Mouse (Mus musculus) left cerebral cortex, adult 2 months (tissue): ENCODE data around the gene Dynlt1a. TPM values are rescaled to one million over a fixed set of nuclear protein-coding genes. Genes with fewer than 3 reads are reported as not detected.
"Not testable (repeated sequence)": the region's sequence is repeated elsewhere in the genome, so short reads cannot be mapped to it uniquely, and the experiment has no call there.

Experiments
- DNase-seq, 2 experiments: peaks; one replicate each; pipeline ENCODE4 v3.0.0; 2021 to 2022; ENCODE audit warnings: low spot score in 2 of 2, mixed read lengths in 1 of 2; ENCODE audit errors: extremely low spot score in 1 of 2
- H3K27ac ChIP-seq: fragments of 200-600 bp; 2 replicates; pipeline ENCODE4 v1.8.1; 2022
- H3K4me3 ChIP-seq: fragments of 200-600 bp; 2 replicates; pipeline ENCODE4 v1.8.1; 2022
- intact Hi-C: fragments of 180-260 bp; cut with DNase I; formaldehyde crosslinking; loops from one replicate; pipeline ENCODE4 v1.15.1; 2025
- long read RNA-seq, 2 experiments: library from polyadenylated mRNA; stranded (forward); transcript quantifications; one replicate each; pipeline ENCODE4 v2.0.0; 2021; ENCODE audit warnings: borderline mapping rate in 2 of 2
- total RNA-seq, 2 experiments: library from RNA; stranded (reverse); gene quantifications; 2 replicates each; pipeline ENCODE4 v1.2.3; 2021

The Dynlt1a gene
- total RNA-seq, result 10 to 100 TPM; 12.2 to 17.0 TPM
- long read RNA-seq, experiment 1, partial matches to known transcripts, result 8 of 20 reads
- long read RNA-seq, experiment 1, other reads (novel, unspliced or antisense), result 12 of 20 reads
- long read RNA-seq, experiment 2, partial matches to known transcripts, result 2 of 14 reads
- long read RNA-seq, experiment 2, other reads (novel, unspliced or antisense), result 12 of 14 reads

DNA sequence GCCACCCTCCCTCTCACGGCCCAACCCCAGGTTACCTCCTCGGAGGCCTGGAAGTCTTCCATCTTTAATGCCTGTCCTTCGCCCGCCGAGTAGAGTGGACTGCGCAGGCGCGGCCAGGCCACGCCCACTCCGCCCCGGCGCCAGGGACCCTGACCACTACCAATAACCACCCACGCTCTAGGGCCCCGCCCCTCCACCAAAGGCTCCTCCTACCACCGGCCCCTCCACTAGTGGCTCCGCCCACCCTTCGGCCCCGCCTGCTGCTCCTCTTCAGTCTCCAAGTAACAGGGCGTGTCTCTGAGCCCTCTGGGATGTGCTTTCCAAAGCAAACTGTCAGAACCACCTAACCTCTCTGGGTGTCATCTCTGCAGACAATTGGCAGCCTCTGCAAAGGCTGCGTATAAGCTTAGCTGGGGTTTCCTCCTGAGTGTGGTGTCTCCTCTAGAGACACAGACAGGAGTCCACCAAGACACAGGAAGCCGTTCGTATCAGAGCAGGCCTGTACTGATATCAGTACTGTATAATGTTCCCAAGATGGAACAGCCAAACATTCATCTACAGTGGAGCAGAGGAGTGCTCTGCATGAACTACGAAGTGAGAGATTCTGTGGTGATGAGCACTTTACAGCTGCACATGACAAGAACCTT is at the start of gene Dynlt1a:
Gene Dynlt1a (minus strand): TSS at position 162 of the 647 bp plus-strand sequence.
- Histone ChIP-seq H3K4me3 (peak within 1 kb of the TSS; percentile 48), H3K27ac (peak within 1 kb of the TSS; percentile 56; the same call in 1 of the 2 replicates)
- DNase-seq, result peak; percentile 95 to 96
- intact Hi-C loops, result not testable (repeated sequence)

DNA sequence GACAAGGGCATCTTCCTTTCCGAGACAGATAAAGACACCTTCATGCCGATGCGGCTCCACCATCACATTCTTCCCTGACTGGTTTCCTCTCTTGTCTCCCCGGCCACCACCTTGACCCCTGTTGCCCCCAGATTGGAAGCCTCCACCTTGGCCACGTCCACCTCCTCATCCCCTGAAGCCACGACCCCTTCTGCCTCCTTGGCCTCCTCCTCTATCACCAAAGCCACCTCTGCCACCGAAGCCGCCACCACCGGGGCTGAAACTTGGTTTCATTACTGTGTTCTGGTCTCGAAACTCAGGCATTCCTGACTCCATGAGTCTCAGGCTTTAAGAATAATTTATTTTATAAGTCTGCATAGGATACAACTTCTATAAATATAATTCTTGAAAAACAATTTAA is 38.0 kb upstream of the Dynlt1a start:
- intact Hi-C loops, H3K27ac ChIP-seq, DNase-seq, H3K4me3 ChIP-seq: not testable (repeated sequence)

DNA sequence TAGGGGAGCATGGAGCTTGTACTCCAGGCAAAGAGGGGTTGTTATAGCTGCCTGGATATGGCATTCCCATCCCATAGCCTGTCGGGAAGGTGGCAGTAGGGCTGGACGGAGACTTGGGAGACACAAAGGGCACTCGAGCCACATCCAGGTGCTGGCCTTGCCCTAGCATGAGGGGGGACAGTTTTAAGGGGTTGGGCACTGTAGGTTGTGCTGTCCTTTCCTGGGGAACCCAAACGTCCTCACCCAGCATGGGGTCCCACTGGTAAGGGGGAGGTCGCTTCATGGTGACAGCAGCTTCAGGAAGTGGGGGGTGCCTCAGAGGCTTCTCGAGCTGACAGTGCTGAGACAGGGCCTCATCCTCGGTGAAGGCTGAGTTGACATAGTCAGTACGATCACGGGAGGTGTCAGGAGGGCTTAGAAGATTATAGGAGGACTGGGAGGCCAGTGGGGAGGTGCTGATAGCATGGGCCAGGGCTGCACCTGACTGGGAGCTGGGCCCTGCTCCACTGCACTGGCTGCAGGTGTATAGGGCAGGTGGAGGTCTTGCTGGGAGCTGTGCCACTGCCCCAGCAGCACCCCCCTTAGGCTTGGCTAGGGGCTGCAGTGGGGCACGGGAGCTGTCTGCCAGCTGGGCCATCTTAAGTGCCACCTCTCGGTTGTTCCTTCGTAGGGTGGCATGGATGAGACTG is 25.4 kb upstream of the Dynlt1a start:
- H3K27ac ChIP-seq, intact Hi-C loops, H3K4me3 ChIP-seq, DNase-seq: not testable (repeated sequence)

DNA sequence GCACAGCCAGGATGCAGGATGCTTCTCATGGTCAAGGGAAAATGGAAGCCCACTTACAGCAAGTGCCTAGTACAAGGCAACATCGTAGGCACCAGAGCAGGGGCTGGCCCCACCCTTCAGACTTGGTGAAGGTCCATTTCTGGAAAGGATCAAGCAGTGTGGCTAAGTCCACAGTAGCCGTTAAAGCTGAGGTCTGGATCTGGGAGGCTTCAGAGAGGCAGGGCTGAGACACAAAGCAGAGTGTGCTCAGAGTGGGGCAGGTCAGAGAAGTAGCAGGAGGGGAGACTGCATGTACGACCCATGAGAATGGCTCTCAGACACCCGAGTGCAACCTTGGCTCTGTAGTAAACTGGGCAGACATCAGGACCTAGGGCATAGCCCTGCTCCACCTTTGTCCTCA is 11.7 kb upstream of the Dynlt1a start:
- DNase-seq, intact Hi-C loops, H3K4me3 ChIP-seq: not testable (repeated sequence)

DNA sequence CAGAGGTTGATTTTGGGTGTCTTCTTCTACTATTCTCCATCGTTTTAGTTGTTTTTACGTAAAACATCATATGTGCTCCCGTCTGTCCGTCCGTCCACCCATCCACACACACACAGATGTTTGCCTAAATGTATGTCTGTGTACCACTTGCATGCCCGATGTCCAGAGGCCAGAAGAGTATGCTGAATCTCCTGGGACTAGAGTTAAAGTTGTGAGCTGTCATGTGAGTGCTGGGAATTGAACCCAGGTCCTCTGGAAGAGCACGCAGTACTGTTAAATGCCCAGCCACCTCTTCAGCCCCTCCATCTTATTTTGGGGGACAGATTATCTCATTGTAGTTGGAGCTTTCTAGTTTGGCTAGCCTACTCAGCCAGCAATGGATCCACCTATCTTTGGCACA is 10.3 kb upstream of the Dynlt1a start:
- H3K27ac ChIP-seq, intact Hi-C loops, DNase-seq, H3K4me3 ChIP-seq: not testable (repeated sequence)

More for the DNA sequence above, 11.7 kb upstream of the Dynlt1a start:
- not testable (repeated sequence) for H3K27ac ChIP-seq

DNA sequence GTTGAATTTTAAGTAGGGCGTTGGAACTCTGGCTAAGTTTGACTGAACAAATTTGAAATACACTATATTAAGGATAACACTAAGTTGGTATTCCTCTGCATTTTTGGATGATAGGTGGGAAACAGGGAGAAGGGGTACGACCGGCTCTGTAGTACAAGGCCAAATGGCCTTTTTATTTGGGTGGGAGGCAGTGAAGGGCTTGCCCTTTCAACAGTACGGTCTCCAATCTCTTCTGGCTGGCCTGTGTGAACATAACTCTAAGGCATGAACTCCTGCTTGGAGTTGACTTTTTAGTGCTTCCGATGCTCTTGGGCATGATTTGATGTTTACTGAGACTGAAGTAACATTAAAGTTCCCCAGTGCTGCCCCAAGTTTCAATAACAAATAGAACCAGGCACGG is 8.2 kb upstream of the Dynlt1a start:
- H3K4me3 ChIP-seq, H3K27ac ChIP-seq, DNase-seq, intact Hi-C loops: not testable (repeated sequence)

DNA sequence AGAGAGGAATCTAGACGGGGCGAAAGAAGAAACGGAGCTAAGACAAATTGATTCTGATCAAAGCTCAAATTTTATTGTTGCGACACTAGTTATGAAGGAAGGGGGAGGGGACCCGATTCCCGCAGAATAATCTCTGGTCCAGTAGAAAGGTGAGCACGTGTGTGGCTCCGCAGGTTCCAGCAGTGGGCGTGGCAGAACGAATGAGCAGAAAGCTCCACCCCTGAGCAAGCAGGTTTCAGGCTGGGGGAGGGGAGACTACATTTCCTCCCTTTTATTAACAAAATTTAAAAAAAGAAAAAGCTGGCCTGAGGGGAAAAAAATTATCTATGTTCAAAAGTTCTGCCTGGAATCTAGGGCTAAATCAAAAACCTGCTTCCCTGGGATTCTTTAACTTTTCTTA is 7.7 kb upstream of the Dynlt1a start:
- H3K27ac ChIP-seq, DNase-seq, intact Hi-C loops, H3K4me3 ChIP-seq: not testable (repeated sequence)

DNA sequence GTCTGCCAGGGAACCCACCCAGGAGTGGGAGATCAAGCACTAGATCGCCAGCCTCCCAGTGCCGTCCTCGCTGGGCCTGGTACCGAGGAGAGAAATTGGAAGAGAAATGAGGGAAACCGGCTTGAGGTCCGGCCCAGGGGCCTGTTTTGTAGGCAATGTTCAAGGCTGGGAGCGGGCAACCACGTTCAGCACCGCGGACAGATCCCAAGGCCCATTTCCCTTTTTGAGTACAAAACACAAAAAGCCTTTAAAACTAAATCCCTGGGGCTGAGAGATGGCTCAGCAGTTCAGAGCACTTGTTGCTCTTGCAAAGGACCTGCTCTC is 4.4 kb upstream of the Dynlt1a start:
- intact Hi-C loops, DNase-seq, H3K27ac ChIP-seq, H3K4me3 ChIP-seq: not testable (repeated sequence)

DNA sequence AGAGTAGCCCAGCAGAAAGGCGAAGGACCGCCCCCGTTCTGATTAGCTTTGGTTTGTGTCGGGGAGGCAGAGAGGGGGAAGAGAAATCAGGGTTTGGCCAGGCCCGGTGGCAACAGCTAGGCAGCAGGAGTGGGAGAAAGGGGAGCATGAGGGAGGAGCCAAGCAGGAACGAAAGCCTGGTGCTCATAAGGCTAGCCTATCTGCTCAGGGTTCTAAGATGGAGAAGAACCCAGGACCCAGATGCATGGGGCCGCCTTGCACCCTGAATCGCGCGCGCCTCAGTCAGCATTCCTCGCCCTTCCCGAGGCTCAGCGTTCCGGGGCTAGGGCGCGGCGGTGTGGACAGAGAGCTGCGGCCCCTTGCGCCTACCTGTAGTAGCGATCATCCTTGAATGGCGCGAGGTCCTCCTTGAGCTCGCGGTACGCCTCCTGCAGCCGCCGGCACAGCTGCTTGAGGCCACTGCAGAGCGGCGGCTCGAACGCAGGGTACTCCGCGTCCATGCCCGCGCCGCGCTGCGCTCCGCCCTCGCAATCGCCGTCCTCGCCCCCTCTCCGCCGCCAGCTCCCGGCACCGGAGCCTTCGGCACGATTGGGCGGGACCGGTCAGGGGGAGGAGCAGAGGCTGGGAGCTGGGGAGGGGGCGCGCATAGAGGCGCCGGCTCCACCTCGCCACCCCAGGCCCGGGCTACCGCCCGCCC is 3.9 kb upstream of the Dynlt1a start:
- Histone ChIP-seq H3K27ac (peak overlapping the region; percentile 67; the same call in 1 of the 2 replicates), H3K4me3 (peak overlapping the region; percentile 41)
- DNase-seq, intact Hi-C loops: not testable (repeated sequence)

DNA sequence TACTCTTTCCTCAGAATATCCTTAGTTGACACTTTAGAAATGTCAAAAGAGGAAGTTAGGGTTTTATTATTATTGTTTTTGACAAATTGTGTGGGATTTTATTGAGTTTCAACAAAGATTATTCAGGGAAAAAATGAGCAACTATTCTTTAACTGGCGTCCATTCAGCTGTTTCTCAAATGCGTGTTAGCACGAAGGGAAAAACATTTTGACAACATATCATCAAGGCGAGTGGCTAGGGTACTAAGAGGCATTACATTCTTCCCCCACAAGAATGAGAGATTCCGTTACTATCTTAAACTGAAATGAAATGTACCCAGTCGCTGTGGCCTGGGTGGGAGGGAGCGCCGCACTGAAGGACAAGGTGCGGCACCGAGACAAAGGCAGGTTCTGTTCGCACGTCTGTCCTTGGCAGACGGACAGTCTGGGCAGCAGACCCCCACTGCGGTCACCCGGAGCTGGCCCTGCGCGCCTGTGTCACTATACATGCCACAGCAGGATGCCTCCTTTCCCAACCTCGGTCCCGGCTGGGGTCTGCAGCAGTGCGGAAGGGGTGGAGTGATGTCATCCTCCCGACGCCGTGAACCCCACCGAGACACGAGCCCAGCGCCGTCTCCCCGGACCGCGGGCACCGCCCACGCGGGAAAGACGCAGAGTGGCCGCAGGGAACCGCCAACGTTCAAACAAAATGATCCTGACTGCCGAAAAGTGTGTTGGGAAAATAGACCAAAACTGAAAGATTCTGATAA is 747 bp downstream of the Dynlt1a start:
- Histone ChIP-seq H3K27ac (peak overlapping the region; percentile 56; the same call in 1 of the 2 replicates), H3K4me3 (peak overlapping the region; percentile 48)
- peak; percentile 63 to 64 for DNase-seq
- intact Hi-C loops, result not testable (repeated sequence)

DNA sequence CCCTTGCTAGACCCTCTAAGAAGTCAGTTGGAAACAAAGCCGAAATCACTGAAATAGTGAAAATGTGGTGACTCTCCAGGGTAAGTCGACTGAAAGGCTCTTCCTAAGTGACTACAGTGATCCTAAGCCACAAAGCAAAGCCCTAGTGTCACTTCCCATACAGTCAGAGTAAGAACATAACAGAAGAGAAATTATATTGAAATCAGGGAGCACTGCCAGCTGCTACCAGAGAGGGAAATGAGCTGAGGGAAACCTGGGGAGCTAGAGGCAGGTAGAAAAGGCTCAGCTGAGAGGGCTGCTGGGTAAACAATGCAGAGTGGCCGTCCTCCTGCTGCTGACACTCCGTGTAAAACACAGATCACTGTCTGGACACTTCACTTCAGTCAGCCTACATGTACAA is 1.6 kb downstream of the Dynlt1a start:
- H3K27ac ChIP-seq, DNase-seq, intact Hi-C loops: not testable (repeated sequence)
- 0 out of 2 replicates have a peak overlapping the region, but pooled peaks have one; percentile 2 for H3K4me3 ChIP-seq

DNA sequence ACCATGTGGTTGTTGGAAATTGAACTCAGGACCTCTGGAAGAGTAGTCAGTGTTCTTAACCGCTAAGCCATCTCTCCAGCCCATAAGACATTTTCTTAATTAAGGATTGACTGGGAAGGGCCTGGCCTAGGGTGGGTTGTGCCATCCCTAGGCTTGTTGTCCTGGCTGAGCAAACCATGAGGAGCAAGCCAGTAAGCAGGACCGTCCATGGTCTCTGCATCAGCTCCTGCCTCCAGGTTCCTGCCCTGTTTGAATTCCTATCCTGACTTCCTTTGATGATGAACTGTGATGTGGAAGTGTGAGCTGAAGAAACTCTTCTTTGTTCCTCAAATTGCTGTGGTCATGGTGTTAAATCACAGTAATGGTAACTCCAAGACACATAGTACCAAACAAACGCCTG is 2.8 kb downstream of the Dynlt1a start:
- H3K4me3 ChIP-seq, DNase-seq, H3K27ac ChIP-seq, intact Hi-C loops: not testable (repeated sequence)

DNA sequence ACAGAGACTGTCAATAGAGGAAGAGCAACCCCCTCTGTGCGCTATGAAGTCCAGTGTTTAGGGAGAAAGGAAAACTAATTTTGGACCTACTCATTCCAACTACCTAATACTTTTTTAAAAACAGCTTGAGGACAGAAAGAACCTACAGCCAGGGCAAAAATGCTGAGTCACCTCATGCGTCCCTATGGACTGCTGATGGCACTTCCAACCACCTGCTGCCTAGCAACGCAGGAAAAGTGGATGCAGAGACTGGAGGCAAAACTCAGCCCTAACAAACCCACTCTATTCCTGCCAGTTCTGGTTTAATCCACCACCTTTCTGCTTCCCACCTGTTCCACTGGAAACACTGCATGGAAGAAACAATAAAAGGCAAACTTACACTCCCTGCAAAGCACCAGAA is 4.5 kb downstream of the Dynlt1a start:
- H3K27ac ChIP-seq, intact Hi-C loops, H3K4me3 ChIP-seq, DNase-seq: not testable (repeated sequence)

DNA sequence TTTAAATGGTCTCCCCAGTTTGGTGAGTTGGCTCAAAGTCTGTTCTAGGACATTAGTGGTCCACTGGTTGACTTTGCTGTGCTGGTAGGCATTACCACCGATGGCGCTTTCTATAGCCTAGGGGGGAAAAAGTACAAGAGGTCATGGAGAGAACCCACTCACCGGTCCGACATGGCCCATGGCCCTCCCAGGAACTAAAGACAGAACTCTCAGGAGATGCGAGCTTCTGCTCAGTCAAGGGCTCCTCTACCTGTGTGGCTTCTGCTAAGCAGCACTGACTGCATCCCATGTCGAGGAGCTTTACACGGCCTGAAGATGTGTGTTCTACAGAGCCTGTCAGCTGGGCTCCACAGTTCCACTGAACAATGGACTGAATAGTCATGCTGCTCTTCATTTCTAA is 5.6 kb downstream of the Dynlt1a start:
- intact Hi-C loops, H3K4me3 ChIP-seq: not testable (repeated sequence)

DNA sequence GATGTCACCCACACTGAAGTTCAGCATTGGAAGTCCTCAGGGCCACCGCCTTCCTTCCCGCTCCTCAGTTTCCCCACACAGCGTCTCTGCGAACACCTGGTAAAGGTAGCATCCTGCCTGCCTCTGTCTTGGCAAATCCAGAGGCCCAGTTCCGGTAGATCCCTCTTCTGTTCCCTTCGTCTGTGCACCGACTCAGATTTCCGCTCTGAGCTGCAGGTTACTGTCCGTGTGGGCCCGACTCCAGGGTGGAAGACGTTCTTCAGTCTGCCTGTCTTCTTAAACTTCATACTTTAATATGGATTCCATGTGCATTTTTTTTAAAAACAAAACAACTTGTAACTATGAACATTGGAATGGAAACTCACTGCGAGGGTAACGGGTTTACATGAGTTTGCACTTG is 10.8 kb downstream of the Dynlt1a start:
- H3K27ac ChIP-seq, intact Hi-C loops, H3K4me3 ChIP-seq, DNase-seq: not testable (repeated sequence)

More for the DNA sequence above, 5.6 kb downstream of the Dynlt1a start:
- DNase-seq, H3K27ac ChIP-seq: not testable (repeated sequence)

DNA sequence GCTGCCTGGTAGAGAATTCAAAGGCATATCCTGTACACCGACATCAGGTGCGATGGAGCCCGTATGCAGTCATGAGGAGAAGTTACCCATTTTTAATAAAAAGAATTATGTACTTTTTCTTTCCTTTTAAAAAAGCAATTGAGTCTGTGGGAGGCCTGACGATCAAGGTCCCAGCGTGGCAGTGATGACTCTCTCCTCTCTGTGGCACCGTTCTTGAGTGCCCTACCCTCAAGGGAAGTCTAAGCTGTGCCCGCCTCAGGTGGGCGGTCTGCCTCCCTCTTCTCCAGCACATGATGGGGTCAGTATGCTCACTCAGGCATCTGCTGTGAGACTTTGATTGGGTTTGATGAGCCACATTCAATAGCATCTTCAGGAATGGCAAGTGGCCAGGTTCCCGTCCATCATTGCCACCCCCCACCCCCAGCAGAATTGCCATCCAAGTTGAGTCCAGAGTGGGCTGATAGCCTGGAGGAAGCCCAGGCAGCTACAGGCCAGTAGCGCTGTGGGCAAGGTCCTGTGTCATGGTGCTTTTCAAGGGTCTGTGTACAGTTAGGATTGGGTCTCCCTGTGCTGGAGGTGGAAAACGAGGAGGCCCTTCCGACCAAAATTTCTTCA is 11.5 kb downstream of the Dynlt1a start:
- intact Hi-C loops, H3K27ac ChIP-seq, DNase-seq, H3K4me3 ChIP-seq: not testable (repeated sequence)
